Mouse (Mus musculus) liver, adult 2 months (tissue): ENCODE results near the gene Ier3.
A peak's percentile ranks its signal among the peaks of the same experiment; 100 is the strongest.

Experiments
- CTCF ChIP-seq: fragments of 200-500 bp; IDR thresholded peaks from 2 replicates; pipeline ENCODE4 v1.5.1; 2011; ENCODE audit warnings: low read depth, low read length, control low read depth
- POLR2A ChIP-seq: fragments of 200-500 bp; IDR thresholded peaks from 2 replicates; pipeline ENCODE4 v1.6.1; 2011; ENCODE audit warnings: low read length, control low read depth; ENCODE audit not compliant: insufficient read depth; ENCODE audit errors: extremely low read depth

DNA sequence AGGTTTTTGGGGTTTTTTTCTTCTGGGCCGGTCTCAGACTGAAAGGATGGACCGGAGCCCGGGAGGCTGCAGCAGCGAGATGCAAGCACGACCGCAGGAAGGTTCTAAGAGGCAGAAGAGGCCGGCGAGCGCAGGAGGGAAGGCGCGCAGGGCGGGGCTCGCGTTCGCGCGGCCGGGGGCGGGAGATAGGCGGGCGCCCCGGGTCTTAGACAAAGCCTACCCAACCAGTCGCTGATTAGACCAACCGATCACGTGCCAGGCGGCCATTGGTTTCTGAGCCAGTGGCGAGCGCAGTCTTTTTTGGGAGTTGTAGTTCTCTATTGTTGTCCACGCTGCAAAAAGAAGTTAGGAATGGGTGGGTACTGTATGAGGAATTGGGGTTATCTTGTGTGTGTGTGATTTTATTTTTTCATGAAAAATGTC lies 16.6 kb downstream of the Ier3 start, which contains the start of gene Tubb5:
- TF ChIP-seq POLR2A = peak; percentile 88
- TF ChIP-seq CTCF = no peak
